Comparison of ENCODE assay signal across 19 mouse cellular contexts in genomic region chr7:109643305-109643994, GRCm38 (mm10). TPM values are rescaled to one million over a fixed set of nuclear protein-coding genes. Genes with fewer than 3 reads are reported as not detected.
"Had no signal": no experiment of that assay in that cellular context is flagged by ENCODE, and none has a peak within 500 bp of the region (broad histone marks: within the 10 kb centered on the region; RNA-seq: fewer than 3 reads in every experiment).

No protein-coding gene starts in this region.

- DNase-seq: kidney, adult 18-20 months; kidney, adult 9 months; kidney, postnatal 14 days; kidney, postnatal 4 days; liver, embryonic 13.5 days; lung, adult 2 months; lung, postnatal 4 days; thymus, postnatal 25 days had no signal

- H3K27me3 ChIP-seq: limb, embryonic 12.5 days; limb, embryonic 15.5 days; liver, embryonic 13.5 days; midbrain, embryonic 13.5 days; neural tube, embryonic 13.5 days had no signal

- ATAC-seq: intestine, embryonic 16.5 days; lung, postnatal 0 days; midbrain, embryonic 13.5 days; midbrain, embryonic 16.5 days had no signal

- H3K4me2 ChIP-seq: limb, embryonic 12.5 days; limb, embryonic 15.5 days; liver, embryonic 13.5 days; midbrain, embryonic 13.5 days; neural tube, embryonic 13.5 days had no signal

- H3K4me3 ChIP-seq: limb, embryonic 12.5 days; limb, embryonic 15.5 days; liver, embryonic 13.5 days; megakaryocyte, embryonic 14.5 days; midbrain, embryonic 10.5 days; midbrain, embryonic 13.5 days; myocyte; neural tube, embryonic 13.5 days had no signal

- H3K9me3 ChIP-seq: limb, embryonic 12.5 days; limb, embryonic 15.5 days; liver, embryonic 13.5 days; megakaryocyte, embryonic 14.5 days; midbrain, embryonic 10.5 days; midbrain, embryonic 13.5 days; neural tube, embryonic 13.5 days had no signal

- H3K27ac ChIP-seq: limb, embryonic 12.5 days; limb, embryonic 15.5 days; liver, embryonic 13.5 days; midbrain, embryonic 10.5 days; midbrain, embryonic 13.5 days; neural tube, embryonic 13.5 days had no signal

- H3K4me1 ChIP-seq: midbrain, embryonic 10.5 days; midbrain, embryonic 13.5 days; neural tube, embryonic 13.5 days had no signal

- H3K9ac ChIP-seq: limb, embryonic 12.5 days; limb, embryonic 15.5 days; liver, embryonic 13.5 days; midbrain, embryonic 13.5 days; neural tube, embryonic 13.5 days had no signal

- H3K36me3 ChIP-seq: limb, embryonic 12.5 days; limb, embryonic 15.5 days; liver, embryonic 13.5 days; midbrain, embryonic 10.5 days; midbrain, embryonic 13.5 days; neural tube, embryonic 13.5 days had no signal

RNA-seq across cellular contexts. Expression of gene St5, which starts 60.0 kb away (rescaled TPM):
- total RNA-seq: neutrophil, adult 5-6 weeks had no signal
